Mouse (Mus musculus): ENCODE data around the gene 1700023F06Rik. TPM values are rescaled to one million over a fixed set of nuclear protein-coding genes. Genes with fewer than 3 reads are reported as not detected.
"Not testable (repeated sequence)": the region's sequence is repeated elsewhere in the genome, so short reads cannot be mapped to it uniquely, and the experiment has no call there.

The 1700023F06Rik gene
- polyA plus RNA-seq, 1 experiment = 9.4 TPM

- Histone ChIP-seq H3K27ac (ENCODE audit: insufficient read depth, low read length) (no peak overlapping the region), H3K4me1 (ENCODE audit: control insufficient read depth, insufficient read depth, low read length) (peaks cover 17% of the 10 kb centered on the region), H3K27me3 (ENCODE audit: control insufficient read depth, insufficient read depth, low read length) (no peaks in the 10 kb centered on the region), H3K4me3 (replicated peaks; ENCODE audit: insufficient read depth, low read depth, low read length) (no peak overlapping the region)
- DNase-seq = no peak
- TF ChIP-seq CTCF (IDR thresholded peaks at IDR 0.05; ENCODE audit: borderline replicate concordance, insufficient read depth, low read depth, low read length) (no peak), POLR2A (IDR thresholded peaks at IDR 0.05; ENCODE audit: borderline replicate concordance, insufficient read depth, low read length) (no peak)
- whole genome bisulfite sequencing = 18% methylated on average over 1 of the region's 1 CpGs
Observed at GRCm38 (mm10) chr11:103234447-103234846, 26.1 kb upstream of the 1700023F06Rik start.

- WGBS = 29% methylated on average over 7 of the region's 7 CpGs
- no peaks in the 10 kb centered on the region for H3K27me3 ChIP-seq (ENCODE audit: control insufficient read depth, insufficient read depth, low read length)
- H3K27ac ChIP-seq (ENCODE audit: insufficient read depth, low read length) = no peak overlapping the region
- H3K4me1 ChIP-seq (ENCODE audit: control insufficient read depth, insufficient read depth, low read length) = peaks cover 17% of the 10 kb centered on the region
- TF ChIP-seq CTCF (IDR thresholded peaks at IDR 0.05; ENCODE audit: borderline replicate concordance, insufficient read depth, low read depth, low read length) = peak; percentile 80
- TF ChIP-seq POLR2A (IDR thresholded peaks at IDR 0.05; ENCODE audit: borderline replicate concordance, insufficient read depth, low read length) = no peak
- no peak overlapping the region for H3K4me3 ChIP-seq (replicated peaks; ENCODE audit: insufficient read depth, low read depth, low read length)
- peak; percentile 76 to 80 for DNase-seq
Observed at GRCm38 (mm10) chr11:103232966-103233365, 24.6 kb upstream of the 1700023F06Rik start.

- Histone ChIP-seq H3K4me1 (ENCODE audit: control insufficient read depth, insufficient read depth, low read length) (peaks cover 17% of the 10 kb centered on the region), H3K4me3 (replicated peaks; ENCODE audit: insufficient read depth, low read depth, low read length) (no peak overlapping the region), H3K27me3 (ENCODE audit: control insufficient read depth, insufficient read depth, low read length) (no peaks in the 10 kb centered on the region), H3K27ac (ENCODE audit: insufficient read depth, low read length) (no peak overlapping the region)
- DNase-seq = no peak
- TF ChIP-seq CTCF (IDR thresholded peaks at IDR 0.05; ENCODE audit: borderline replicate concordance, insufficient read depth, low read depth, low read length) = no peak
- TF ChIP-seq POLR2A (IDR thresholded peaks at IDR 0.05; ENCODE audit: borderline replicate concordance, insufficient read depth, low read length) = no peak
- WGBS = 94% methylated on average over 7 of the region's 7 CpGs
Observed at GRCm38 (mm10) chr11:103231367-103231766, 23.0 kb upstream of the 1700023F06Rik start.

- Histone ChIP-seq H3K4me3 (replicated peaks; ENCODE audit: insufficient read depth, low read depth, low read length) (no peak overlapping the region), H3K27me3 (ENCODE audit: control insufficient read depth, insufficient read depth, low read length) (no peaks in the 10 kb centered on the region), H3K27ac (ENCODE audit: insufficient read depth, low read length) (no peak overlapping the region), H3K4me1 (ENCODE audit: control insufficient read depth, insufficient read depth, low read length) (peaks cover 12% of the 10 kb centered on the region)
- TF ChIP-seq CTCF (IDR thresholded peaks at IDR 0.05; ENCODE audit: borderline replicate concordance, insufficient read depth, low read depth, low read length) (no peak), POLR2A (IDR thresholded peaks at IDR 0.05; ENCODE audit: borderline replicate concordance, insufficient read depth, low read length) (no peak)
- WGBS = 86% methylated on average over 19 of the region's 19 CpGs
- DNase-seq = no peak
Observed at GRCm38 (mm10) chr11:103230626-103231025, 22.3 kb upstream of the 1700023F06Rik start.

- DNase-seq = no peak
- peaks cover 7% of the 10 kb centered on the region; the same call in 1 of the 2 replicates for H3K4me1 ChIP-seq (ENCODE audit: control insufficient read depth, insufficient read depth, low read length)
- 95% methylated on average over 2 of the region's 2 CpGs for WGBS
- no peak overlapping the region for H3K27ac ChIP-seq (ENCODE audit: insufficient read depth, low read length)
- TF ChIP-seq POLR2A (IDR thresholded peaks at IDR 0.05; ENCODE audit: borderline replicate concordance, insufficient read depth, low read length) = no peak
- 0 out of 2 replicates have a peak, but pooled peaks have one; percentile 7 for TF ChIP-seq CTCF (IDR thresholded peaks at IDR 0.05; ENCODE audit: borderline replicate concordance, insufficient read depth, low read depth, low read length)
- no peaks in the 10 kb centered on the region for H3K27me3 ChIP-seq (ENCODE audit: control insufficient read depth, insufficient read depth, low read length)
- H3K4me3 ChIP-seq (replicated peaks; ENCODE audit: insufficient read depth, low read depth, low read length) = no peak overlapping the region
Observed at GRCm38 (mm10) chr11:103229608-103230007, 21.2 kb upstream of the 1700023F06Rik start.

GRCm38 (mm10) chr11:103223951-103224456, 15.6 kb upstream of the 1700023F06Rik start:
- H3K4me3 ChIP-seq (replicated peaks; ENCODE audit: insufficient read depth, low read depth, low read length) = no peak overlapping the region
- peaks cover 15% of the 10 kb centered on the region for H3K4me1 ChIP-seq (ENCODE audit: control insufficient read depth, insufficient read depth, low read length)
- TF ChIP-seq CTCF (IDR thresholded peaks at IDR 0.05; ENCODE audit: borderline replicate concordance, insufficient read depth, low read depth, low read length) = no peak
- no peak for TF ChIP-seq POLR2A (IDR thresholded peaks at IDR 0.05; ENCODE audit: borderline replicate concordance, insufficient read depth, low read length)
- no peak for DNase-seq
- WGBS = 65% methylated on average over 18 of the region's 18 CpGs
- no peak overlapping the region for H3K27ac ChIP-seq (ENCODE audit: insufficient read depth, low read length)
- H3K27me3 ChIP-seq (ENCODE audit: control insufficient read depth, insufficient read depth, low read length) = no peaks in the 10 kb centered on the region

- no peak for DNase-seq
- Histone ChIP-seq H3K27me3 (ENCODE audit: control insufficient read depth, insufficient read depth, low read length) (no peaks in the 10 kb centered on the region), H3K27ac (ENCODE audit: insufficient read depth, low read length) (no peak overlapping the region), H3K4me3 (replicated peaks; ENCODE audit: insufficient read depth, low read depth, low read length) (no peak overlapping the region), H3K4me1 (ENCODE audit: control insufficient read depth, insufficient read depth, low read length) (peaks cover 15% of the 10 kb centered on the region)
- TF ChIP-seq CTCF (IDR thresholded peaks at IDR 0.05; ENCODE audit: borderline replicate concordance, insufficient read depth, low read depth, low read length) (no peak), POLR2A (IDR thresholded peaks at IDR 0.05; ENCODE audit: borderline replicate concordance, insufficient read depth, low read length) (no peak)
- 94% methylated on average over 10 of the region's 10 CpGs for WGBS
Observed at GRCm38 (mm10) chr11:103223444-103223843, 15.1 kb upstream of the 1700023F06Rik start.

- peaks cover 15% of the 10 kb centered on the region for H3K4me1 ChIP-seq (ENCODE audit: control insufficient read depth, insufficient read depth, low read length)
- H3K27me3 ChIP-seq (ENCODE audit: control insufficient read depth, insufficient read depth, low read length); H3K4me3 ChIP-seq (replicated peaks; ENCODE audit: insufficient read depth, low read depth, low read length); DNase-seq; H3K27ac ChIP-seq (ENCODE audit: insufficient read depth, low read length): not testable (repeated sequence)
- WGBS = 88% methylated on average over 4 of the region's 4 CpGs
Observed at GRCm38 (mm10) chr11:103222718-103223117, 14.4 kb upstream of the 1700023F06Rik start.
